Mouse (Mus musculus): Measurements from ENCODE around the gene Fos.

DNA sequence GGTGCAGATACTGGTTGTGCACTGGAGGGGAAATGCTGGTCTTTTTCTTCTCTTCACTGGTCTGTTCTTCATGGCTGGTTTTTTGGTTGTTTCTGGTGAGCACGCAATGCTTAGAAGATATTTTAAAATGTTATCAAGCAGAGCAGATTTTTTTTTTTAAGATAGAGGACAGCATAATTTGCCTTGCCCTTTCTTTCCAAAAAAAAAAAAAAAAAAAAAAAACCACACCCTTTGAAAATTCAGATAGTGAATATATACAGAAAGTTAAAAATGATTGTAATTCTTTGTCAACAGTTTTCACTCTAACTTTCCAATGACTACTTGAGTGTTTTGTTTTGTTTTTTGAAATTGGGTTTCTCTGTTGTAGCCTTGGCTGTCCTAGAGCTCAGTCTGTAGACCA lies 17.3 kb downstream of the Fos start:
- TF ChIP-seq CTCF (IDR thresholded peaks at IDR 0.05; ENCODE audit: extremely low read depth, insufficient read length, insufficient replicate concordance, low read depth, low read length) = no peak
- TF ChIP-seq POLR2A (IDR thresholded peaks at IDR 0.05; ENCODE audit: low read depth, low read length) = no peak

Data from small intestine, adult 2 months (tissue).